Mouse (Mus musculus) myocyte (in vitro differentiated cells): ENCODE data around the gene Cep55. TPM values are rescaled to one million over a fixed set of nuclear protein-coding genes. Genes with fewer than 3 reads are reported as not detected.

Experiments
- H3K27me3 ChIP-seq: one replicate; pipeline ENCODE4 v1.6.1; 2011; ENCODE audit not compliant: control insufficient read depth, insufficient read depth, insufficient read length
- H3K36me3 ChIP-seq: one replicate; pipeline ENCODE4 v1.6.1; 2011; ENCODE audit not compliant: control insufficient read depth, insufficient read depth
- H3K4me2 ChIP-seq: one replicate; pipeline ENCODE4 v1.6.1; 2011; ENCODE audit warnings: low read depth, control low read depth
- H3K4me3 ChIP-seq: one replicate; pipeline ENCODE4 v1.5.1; 2011; ENCODE audit warnings: mild to moderate bottlenecking, control low read depth, moderate library complexity
- H3K79me2 ChIP-seq: one replicate; pipeline ENCODE4 v1.6.1; 2011; ENCODE audit not compliant: control insufficient read depth, insufficient read depth
- H3ac ChIP-seq: one replicate; pipeline ENCODE4 v1.6.1; 2011; ENCODE audit not compliant: control insufficient read depth, insufficient read length
- CEBPB ChIP-seq: IDR thresholded peaks from 2 replicates; pipeline ENCODE4 v1.6.1; 2011; ENCODE audit warnings: mild to moderate bottlenecking, moderate library complexity; ENCODE audit not compliant: poor library complexity, insufficient read depth, severe bottlenecking
- E2F4 ChIP-seq: IDR thresholded peaks from one replicate; pipeline ENCODE4 v1.6.1; 2011; ENCODE audit warnings: mild to moderate bottlenecking, control low read depth, moderate library complexity; ENCODE audit not compliant: insufficient read depth
- MAX ChIP-seq: IDR thresholded peaks from one replicate; pipeline ENCODE4 v1.6.1; 2011; ENCODE audit warnings: low read depth, mild to moderate bottlenecking, control low read depth
- MYOD1 ChIP-seq, 3 experiments: IDR thresholded peaks; one replicate each; pipeline ENCODE4 v1.6.1; 2011; ENCODE audit warnings: control low read depth in 2 of 3, low read depth in 2 of 3, mild to moderate bottlenecking in 2 of 3, moderate library complexity in 1 of 3; ENCODE audit not compliant: insufficient read length in 2 of 3, control insufficient read depth in 1 of 3
- MYOG ChIP-seq, 3 experiments: IDR thresholded peaks; one replicate each; pipeline ENCODE4 v1.6.1; 2011; ENCODE audit warnings: control low read depth in 2 of 3, low read depth in 2 of 3, mild to moderate bottlenecking in 2 of 3; ENCODE audit not compliant: insufficient read length in 2 of 3, control insufficient read depth in 1 of 3, insufficient read depth in 1 of 3
- POLR2A ChIP-seq: IDR thresholded peaks from one replicate; pipeline ENCODE4 v1.6.1; 2011; ENCODE audit warnings: low read depth, mild to moderate bottlenecking, control low read depth, moderate library complexity; ENCODE audit not compliant: insufficient read length
- POLR2AphosphoS2 ChIP-seq: IDR thresholded peaks from one replicate; pipeline ENCODE4 v1.6.1; 2011; ENCODE audit warnings: low read depth, control low read depth; ENCODE audit not compliant: insufficient read length
- REST ChIP-seq: IDR thresholded peaks from one replicate; pipeline ENCODE4 v1.6.1; 2011; ENCODE audit warnings: mild to moderate bottlenecking, control low read depth, moderate library complexity; ENCODE audit not compliant: insufficient read depth, insufficient read length
- SRF ChIP-seq: IDR thresholded peaks from one replicate; pipeline ENCODE4 v1.6.1; 2011; ENCODE audit warnings: low read depth; ENCODE audit not compliant: control insufficient read depth, insufficient read length
- TCF12 ChIP-seq: IDR thresholded peaks from one replicate; pipeline ENCODE4 v1.6.1; 2011; ENCODE audit warnings: mild to moderate bottlenecking, control low read depth; ENCODE audit not compliant: poor library complexity, insufficient read depth, severe bottlenecking
- TCF3 ChIP-seq: IDR thresholded peaks from one replicate; pipeline ENCODE4 v1.6.1; 2011; ENCODE audit warnings: low read depth, control low read depth; ENCODE audit not compliant: insufficient read length
- USF1 ChIP-seq: IDR thresholded peaks from one replicate; pipeline ENCODE4 v1.6.1; 2011; ENCODE audit warnings: low read depth, mild to moderate bottlenecking, control low read depth, moderate library complexity
- polyA plus RNA-seq: library from polyadenylated mRNA; unstranded; fragments of >200 nt; fragmentation: generic; extraction: Trizol; gene quantifications from one replicate; pipeline ENCODE4 v1.2.1, GENCODE M21; 2012; ENCODE audit warnings: missing spikeins

Cep55 gene
- polyA plus RNA-seq, 1 experiment, result 5.1 TPM

- H3K4me2 ChIP-seq, result no peak overlapping the region
- peaks cover 10% of the 10 kb centered on the region for H3K36me3 ChIP-seq
- H3K79me2 ChIP-seq, result no peaks in the 10 kb centered on the region
- no peak overlapping the region for H3K4me3 ChIP-seq
- TF ChIP-seq MYOG (IDR thresholded peaks at IDR 0.05; ENCODE audit: control insufficient read depth in 1 of 3, insufficient read depth in 1 of 3, insufficient read length in 2 of 3, low read depth in 2 of 3), result peak in 2 of 3 experiments; percentile 4 to 62
- TF ChIP-seq MYOD1 (IDR thresholded peaks at IDR 0.05; ENCODE audit: control insufficient read depth in 1 of 3, insufficient read length in 2 of 3, low read depth in 2 of 3), result peak in 2 of 3 experiments; percentile 59 to 63
- no peak for TF ChIP-seq SRF
- no peak overlapping the region for H3ac ChIP-seq
- no peaks in the 10 kb centered on the region for H3K27me3 ChIP-seq
Observed at GRCm38 (mm10) chr19:38077851-38078540, 23.2 kb downstream of the Cep55 start.

- Histone ChIP-seq H3K4me3 (no peak overlapping the region), H3ac (no peak overlapping the region), H3K27me3 (peaks cover 8% of the 10 kb centered on the region), H3K36me3 (no peaks in the 10 kb centered on the region), H3K4me2 (no peak overlapping the region), H3K79me2 (no peaks in the 10 kb centered on the region)
- TF ChIP-seq TCF3, result no peak
- no peak for TF ChIP-seq CEBPB
- TF ChIP-seq REST, result no peak
- no peak for TF ChIP-seq TCF12
- no peak for TF ChIP-seq MYOG (IDR thresholded peaks at IDR 0.05; ENCODE audit: control insufficient read depth in 1 of 3, insufficient read depth in 1 of 3, insufficient read length in 2 of 3, low read depth in 2 of 3)
- no peak for TF ChIP-seq E2F4
- no peak for TF ChIP-seq POLR2AphosphoS2
- no peak for TF ChIP-seq POLR2A
- no peak for TF ChIP-seq MYOD1 (IDR thresholded peaks at IDR 0.05; ENCODE audit: control insufficient read depth in 1 of 3, insufficient read length in 2 of 3, low read depth in 2 of 3)
- no peak for TF ChIP-seq USF1
- TF ChIP-seq MAX, result no peak
- no peak for TF ChIP-seq SRF
Observed at GRCm38 (mm10) chr19:38081361-38081760, 26.6 kb downstream of the Cep55 start.

- Histone ChIP-seq H3K27me3 (peaks cover 8% of the 10 kb centered on the region), H3K36me3 (no peaks in the 10 kb centered on the region), H3K4me2 (no peak overlapping the region), H3K79me2 (no peaks in the 10 kb centered on the region), H3K4me3 (no peak overlapping the region), H3ac (no peak overlapping the region)
- TF ChIP-seq CEBPB, result no peak
Observed at GRCm38 (mm10) chr19:38082931-38083525, 28.2 kb downstream of the Cep55 start.

DNA sequence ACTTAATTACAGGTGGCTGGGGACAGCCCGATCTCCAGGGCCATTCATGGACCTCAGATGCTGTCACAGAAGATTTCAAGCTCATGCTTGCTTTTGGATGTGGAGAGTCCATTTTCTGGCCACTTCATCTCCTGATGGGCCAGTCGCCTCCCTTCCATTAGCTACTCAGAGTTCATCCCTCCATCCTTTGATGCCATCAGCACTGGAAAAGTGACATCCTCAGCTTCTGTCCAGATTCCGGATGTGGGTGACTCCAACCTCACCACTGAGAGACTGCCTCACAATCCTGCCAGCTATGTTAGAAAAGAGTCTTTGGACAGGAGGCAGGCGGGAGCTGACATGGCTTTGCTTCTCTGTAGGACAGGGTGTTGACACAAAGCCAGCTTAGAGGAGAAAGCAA lies 31.0 kb downstream of the Cep55 start:
- Histone ChIP-seq H3ac (no peak overlapping the region), H3K4me2 (no peak overlapping the region), H3K79me2 (no peaks in the 10 kb centered on the region), H3K4me3 (no peak overlapping the region), H3K36me3 (no peaks in the 10 kb centered on the region), H3K27me3 (peaks cover 8% of the 10 kb centered on the region)
- TF ChIP-seq MYOG (IDR thresholded peaks at IDR 0.05; ENCODE audit: control insufficient read depth in 1 of 3, insufficient read depth in 1 of 3, insufficient read length in 2 of 3, low read depth in 2 of 3), result no peak
- TF ChIP-seq MAX, result no peak
- TF ChIP-seq POLR2AphosphoS2, result no peak
- TF ChIP-seq USF1, result no peak
- no peak for TF ChIP-seq REST
- no peak for TF ChIP-seq CEBPB
- TF ChIP-seq MYOD1 (IDR thresholded peaks at IDR 0.05; ENCODE audit: control insufficient read depth in 1 of 3, insufficient read length in 2 of 3, low read depth in 2 of 3), result no peak
- no peak for TF ChIP-seq TCF12
- TF ChIP-seq POLR2A, result no peak
- no peak for TF ChIP-seq E2F4
- no peak for TF ChIP-seq TCF3
- no peak for TF ChIP-seq SRF

DNA sequence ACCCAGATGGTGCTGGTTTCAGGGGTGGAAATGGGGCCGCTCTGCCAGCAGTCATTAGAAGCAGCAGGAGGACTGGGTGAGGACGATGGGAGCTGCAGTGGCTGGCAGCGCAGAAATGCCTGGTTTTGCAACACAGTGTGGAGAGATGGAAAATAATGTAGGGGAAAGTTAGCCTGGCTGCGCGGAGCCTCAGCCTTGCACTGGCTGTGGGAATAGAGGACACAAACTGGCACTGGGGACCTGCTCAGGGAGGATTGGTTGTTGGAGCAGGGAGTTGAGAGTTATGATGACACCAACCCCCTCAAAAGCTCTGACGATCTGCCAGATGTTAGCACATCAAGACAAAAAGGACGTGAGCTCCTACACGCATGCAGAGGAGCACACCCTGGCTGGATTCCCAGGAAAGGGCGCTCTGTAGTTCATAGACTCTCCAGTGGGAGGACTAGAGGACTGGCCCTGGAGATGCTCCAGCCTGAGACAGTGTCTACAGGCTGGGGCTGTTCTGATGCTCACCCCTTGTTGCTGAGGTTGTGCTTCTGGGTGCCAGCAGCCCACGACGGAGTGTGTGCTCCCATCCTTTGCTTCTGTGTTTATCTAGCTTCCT lies 32.2 kb downstream of the Cep55 start:
- Histone ChIP-seq H3K27me3 (peaks cover 8% of the 10 kb centered on the region), H3K36me3 (no peaks in the 10 kb centered on the region), H3K4me3 (no peak overlapping the region), H3ac (no peak overlapping the region), H3K79me2 (no peaks in the 10 kb centered on the region), H3K4me2 (peak overlapping the region; percentile 19)
- no peak for TF ChIP-seq E2F4
